Mouse (Mus musculus) erythroblast, adult 5-6 weeks (primary cell): ENCODE results near the gene Inca1. TPM values are rescaled to one million over a fixed set of nuclear protein-coding genes. Genes with fewer than 3 reads are reported as not detected.

Experiments used
- ATAC-seq: replicated peaks from 2 replicates; pipeline ENCODE4 v1.8.0; 2016; ENCODE audit warnings: moderate number of reproducible peaks, mild to moderate bottlenecking, moderate TSS enrichment, inconsistent platforms; ENCODE audit not compliant: poor library complexity, low FRiP score, severe bottlenecking
- total RNA-seq, 2 experiments: library from RNA; stranded (forward) in 1 of 2; stranded (reverse) in 1 of 2; fragments of 150-400 nt in 1 of 2; fragments of 200-764, 138-1000 nt in 1 of 2; gene quantifications; 2 replicates each; pipeline versions ENCODE4 v1.2.3 to v1.2.4; 2015 to 2017; ENCODE audit warnings: low replicate concordance in 2 of 2

The Inca1 gene
- total RNA-seq, 2 experiments from 2014 or later = not detected

- ATAC-seq = peak; percentile 9; the same call in 1 of the 2 replicates
Measured at GRCm38 (mm10) chr11:70654923-70655570, 44.9 kb downstream of the Inca1 start.

DNA sequence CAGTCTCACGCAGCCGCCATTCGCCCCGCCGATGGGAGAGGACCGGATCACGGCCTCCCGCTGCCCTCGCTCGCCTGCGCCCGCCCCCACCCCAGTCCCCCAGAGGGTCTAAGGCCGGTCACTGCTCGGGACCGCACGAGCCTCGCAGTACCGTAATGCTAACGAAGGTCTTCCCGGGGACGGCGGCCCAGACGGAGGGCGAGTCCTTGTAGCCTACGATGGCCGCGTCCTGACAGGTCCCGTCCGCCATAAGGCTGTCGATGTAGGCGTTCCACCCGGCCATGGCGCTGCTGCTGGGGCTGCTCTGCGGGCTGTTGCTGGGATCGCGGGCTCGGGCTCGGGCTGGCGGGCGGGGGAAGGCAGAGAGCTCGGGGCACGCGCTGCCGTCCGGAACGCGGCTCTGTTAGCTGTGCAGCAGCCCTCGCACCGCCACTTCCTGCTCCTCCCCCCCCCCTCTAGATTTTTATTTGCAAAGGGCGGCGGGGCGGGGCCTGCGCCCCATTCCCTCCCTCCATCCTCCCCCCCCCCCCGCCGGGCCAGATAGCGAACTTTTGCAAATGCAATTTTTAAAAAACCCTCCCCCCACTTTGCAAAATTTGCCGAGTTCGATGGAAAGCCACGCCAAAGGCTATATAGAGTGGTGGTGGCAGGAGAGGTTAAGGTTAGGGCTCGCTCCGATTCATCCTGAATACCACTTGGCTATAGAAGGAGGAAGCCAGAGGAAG is 45.6 kb downstream of the Inca1 start, which contains the start of gene Pfn1:
Gene Pfn1, minus strand, starts transcription at position 447 of the 725 bp plus-strand sequence.
- ATAC-seq = peak; percentile 48

- peak; percentile 47 for ATAC-seq
Measured at GRCm38 (mm10) chr11:70653345-70654197, 46.4 kb downstream of the Inca1 start.

- no peak for ATAC-seq
Measured at GRCm38 (mm10) chr11:70652884-70653344, 47.0 kb downstream of the Inca1 start.

GRCm38 (mm10) chr11:70652029-70652883 is 47.7 kb downstream of the Inca1 start:
- ATAC-seq = no peak

GRCm38 (mm10) chr11:70651391-70651790 is 48.6 kb downstream of the Inca1 start:
- no peak for ATAC-seq

GRCm38 (mm10) chr11:70650322-70651175 is 49.4 kb downstream of the Inca1 start:
- ATAC-seq = no peak

DNA sequence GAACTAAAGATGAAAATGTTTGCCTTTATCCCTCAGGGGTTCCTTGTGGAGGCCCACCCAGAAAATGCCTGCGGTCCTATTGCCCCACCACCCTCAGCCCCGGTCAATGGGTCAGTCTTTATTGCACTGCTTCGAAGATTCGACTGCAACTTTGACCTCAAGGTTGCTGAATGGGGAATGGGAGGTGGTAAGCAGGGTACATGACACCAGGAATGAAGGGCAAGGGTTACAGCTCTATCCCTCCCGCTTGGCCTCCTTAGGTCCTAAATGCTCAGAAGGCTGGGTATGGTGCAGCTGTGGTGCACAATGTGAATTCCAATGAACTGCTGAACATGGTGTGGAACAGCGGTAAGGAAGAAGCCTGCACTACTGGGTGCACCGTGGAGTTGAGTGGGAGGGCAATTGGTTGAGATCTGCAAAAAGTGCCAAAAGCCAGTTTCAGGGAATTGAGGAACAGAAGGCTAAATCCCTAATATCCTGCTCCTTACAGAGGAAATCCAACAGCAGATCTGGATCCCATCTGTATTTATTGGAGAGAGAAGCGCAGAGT is 50.7 kb downstream of the Inca1 start:
- no peak for ATAC-seq

DNA sequence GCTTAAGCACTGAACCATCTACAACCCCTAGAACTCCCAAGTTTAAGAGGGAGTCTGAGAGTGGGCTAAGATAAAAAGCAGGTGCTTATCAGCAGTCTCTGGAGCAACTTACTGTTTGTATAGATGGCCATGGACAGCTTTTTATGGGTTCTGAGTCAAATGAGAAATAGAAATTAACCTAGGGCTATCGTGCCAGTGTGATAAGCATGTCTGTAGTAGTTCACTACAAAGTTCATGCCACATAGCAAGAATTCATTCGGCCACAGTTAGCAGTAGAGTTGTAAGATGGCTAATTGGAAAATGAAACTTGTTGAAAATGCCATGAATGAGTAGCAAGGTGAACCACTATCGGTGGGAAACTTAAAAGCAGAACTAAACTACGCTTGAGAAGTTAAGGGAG is 51.4 kb downstream of the Inca1 start:
- 0 out of 2 replicates have a peak, but pooled peaks have one; percentile 4 for ATAC-seq

DNA sequence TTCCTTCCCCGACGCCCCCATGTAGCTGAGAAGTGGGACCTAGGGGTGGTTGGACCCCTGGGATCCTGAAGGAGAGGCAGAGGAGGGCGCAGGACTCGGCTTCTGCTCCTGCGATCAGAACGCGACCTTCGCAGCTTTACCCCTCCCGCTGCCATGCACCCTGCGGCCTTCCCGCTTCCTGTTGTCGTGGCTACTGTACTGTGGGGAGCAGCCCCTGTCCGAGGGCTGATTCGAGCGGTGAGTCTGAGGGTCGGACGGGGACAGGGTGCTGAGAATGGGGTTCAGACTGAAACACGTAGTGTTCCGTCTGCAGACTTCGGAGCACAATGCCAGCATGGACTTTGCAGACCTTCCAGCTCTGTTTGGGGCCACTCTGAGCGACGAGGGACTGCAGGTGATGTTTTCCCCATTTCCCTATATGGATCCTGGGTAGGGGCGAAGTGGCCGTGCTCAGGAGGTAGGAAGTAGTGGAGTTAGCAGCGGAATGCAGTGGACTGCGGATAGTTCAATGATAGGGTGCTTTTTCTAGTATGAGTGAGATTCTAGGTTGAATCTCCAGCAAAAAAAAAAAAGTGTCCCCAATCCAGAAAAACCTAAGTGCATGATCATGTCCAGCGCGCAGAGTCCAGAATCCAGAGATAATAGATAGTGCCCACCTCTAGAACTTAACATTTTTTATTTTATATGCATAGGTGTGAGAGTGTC is 52.1 kb downstream of the Inca1 start:
- peak; percentile 25 for ATAC-seq

DNA sequence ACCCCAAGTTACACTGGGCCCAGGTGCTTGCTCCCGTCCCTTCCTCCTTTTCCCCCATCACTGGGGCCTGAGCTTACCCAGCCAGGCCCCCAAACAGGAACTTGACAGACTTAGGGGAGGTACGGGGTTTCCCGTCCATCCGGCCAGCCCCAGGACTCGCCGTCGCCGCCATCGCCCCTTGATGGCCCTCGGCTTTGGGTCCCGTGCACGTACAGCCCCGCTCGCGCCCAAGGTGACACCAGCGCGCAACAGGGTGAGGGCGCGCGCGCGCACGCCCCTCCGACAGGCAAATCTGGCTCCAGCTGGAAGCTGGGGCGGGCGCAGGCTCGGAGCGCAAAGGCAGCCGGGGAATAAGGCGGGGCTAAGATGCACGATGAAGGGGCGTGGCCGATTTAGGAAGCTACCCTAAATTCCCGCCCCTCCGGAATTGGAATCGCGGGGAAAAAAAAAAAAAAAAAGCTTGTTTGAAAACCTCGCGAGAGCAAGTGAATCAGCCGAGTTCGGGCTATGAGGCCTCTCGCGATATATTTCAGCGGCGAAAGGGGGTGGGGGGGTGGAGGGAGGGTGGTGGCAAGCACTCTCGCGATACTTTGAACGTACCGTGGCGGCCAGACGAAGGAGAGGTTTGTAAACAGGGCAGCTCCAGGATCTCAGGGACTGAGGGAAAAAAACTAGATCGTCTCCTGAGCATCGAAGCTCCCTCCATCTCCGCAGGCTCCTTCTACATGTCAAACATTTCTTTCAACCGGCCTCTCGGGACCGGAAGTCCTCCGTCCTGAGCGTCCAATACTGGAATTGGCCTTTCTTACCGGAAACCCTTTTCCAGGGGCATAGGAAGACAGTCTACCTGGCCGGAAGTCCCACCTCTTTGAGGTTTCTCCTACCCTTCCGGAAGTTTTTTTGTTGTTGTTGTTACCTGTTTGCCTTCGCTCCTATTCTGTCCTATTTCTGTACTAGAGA is 53.0 kb downstream of the Inca1 start, which contains the start of the genes Rnf167 and Slc25a11:
Gene Rnf167, plus strand, starts transcription at position 545 of the 960 bp plus-strand sequence.
Gene Slc25a11, minus strand, starts transcription at position 789 of the 960 bp plus-strand sequence.
- ATAC-seq = peak; percentile 74

GRCm38 (mm10) chr11:70646259-70646555 is 53.7 kb downstream of the Inca1 start:
- ATAC-seq = no peak

GRCm38 (mm10) chr11:70645461-70646258 is 54.3 kb downstream of the Inca1 start:
- no peak for ATAC-seq

DNA sequence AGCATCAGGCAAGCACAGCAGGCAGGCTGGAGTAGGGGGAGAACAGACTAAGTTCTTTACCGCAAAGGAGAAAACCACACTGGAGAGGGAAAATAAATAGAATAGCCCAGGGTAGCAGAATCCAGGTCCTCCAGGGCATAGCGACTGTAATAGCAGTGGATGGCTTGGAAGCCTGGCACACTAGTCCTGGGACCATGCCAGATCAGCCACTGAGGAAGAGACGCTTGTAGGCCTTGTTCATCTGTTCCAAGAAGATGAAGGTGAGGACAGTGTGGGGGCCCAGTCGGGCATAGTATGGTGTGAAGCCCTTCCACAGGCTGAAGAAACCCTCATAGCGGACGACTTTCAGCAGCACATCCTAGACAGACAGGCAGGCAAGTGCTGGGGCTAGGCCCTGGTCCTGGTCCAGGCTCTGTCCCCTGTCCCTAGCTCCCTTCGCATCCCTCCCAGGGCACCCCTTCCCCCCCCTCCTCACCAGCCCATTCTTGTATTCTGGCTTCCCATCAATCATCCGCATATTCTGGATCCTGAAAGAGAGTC is 55.3 kb downstream of the Inca1 start:
- ATAC-seq = no peak

GRCm38 (mm10) chr11:70643051-70643450 is 56.9 kb downstream of the Inca1 start:
- no peak for ATAC-seq
